Mouse (Mus musculus) WW6 (cell line): ENCODE data around the gene Nle1.

Experiments used
- DNase-seq: peaks from one replicate; pipeline ENCODE4 v3.0.0-alpha.2; 2013; ENCODE audit warnings: low read depth, low spot score

Gene Nle1

GRCm38 (mm10) chr11:82914711-82915352 lies 6.6 kb upstream of the Nle1 start:
- peak; percentile 59 for DNase-seq

GRCm38 (mm10) chr11:82910679-82911389 lies 2.6 kb upstream of the Nle1 start:
- no peak for DNase-seq

DNA sequence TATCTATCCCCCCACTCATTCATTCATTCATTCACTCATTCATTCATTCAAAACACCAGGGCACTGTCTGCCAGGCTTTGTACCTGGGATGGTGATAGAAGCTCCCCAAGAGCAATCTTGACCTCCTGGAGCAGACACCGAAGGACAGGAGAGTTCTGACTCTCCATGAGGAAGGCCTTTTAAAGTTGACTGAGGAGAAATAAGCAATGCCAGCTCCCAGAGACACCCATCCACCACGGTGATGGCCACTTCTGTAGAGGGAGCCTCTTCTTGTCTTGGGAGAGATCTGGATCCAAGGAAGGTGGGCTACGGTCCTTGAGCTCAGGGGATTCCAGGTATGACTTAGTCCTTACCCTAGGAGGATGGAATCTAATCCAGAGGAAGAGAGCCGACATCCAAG lies 2.0 kb upstream of the Nle1 start, which contains the start of gene Unc45b:
TSS of gene Unc45b (plus strand) at position 301 of the 400 bp plus-strand sequence.
- DNase-seq: no peak

DNA sequence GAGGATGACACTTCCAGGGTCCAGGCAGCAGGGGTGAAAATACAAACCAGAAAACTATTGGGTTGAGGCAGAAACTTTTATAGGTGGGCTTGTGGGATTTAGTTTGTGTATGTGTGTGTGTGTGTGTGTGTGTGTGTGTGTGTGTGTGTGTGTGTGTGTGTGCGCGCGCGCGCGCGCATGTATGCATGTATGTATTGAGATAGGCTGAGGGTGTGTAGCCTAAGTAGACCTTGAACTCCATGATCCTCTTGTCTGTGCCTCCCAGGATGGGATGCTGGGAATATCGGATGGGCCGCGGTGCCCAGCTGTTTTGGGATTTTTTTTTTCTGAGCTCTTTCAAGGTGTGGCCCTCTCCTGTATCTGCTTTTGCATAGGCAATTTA lies 388 bp upstream of the Nle1 start:
- DNase-seq: no peak

DNA sequence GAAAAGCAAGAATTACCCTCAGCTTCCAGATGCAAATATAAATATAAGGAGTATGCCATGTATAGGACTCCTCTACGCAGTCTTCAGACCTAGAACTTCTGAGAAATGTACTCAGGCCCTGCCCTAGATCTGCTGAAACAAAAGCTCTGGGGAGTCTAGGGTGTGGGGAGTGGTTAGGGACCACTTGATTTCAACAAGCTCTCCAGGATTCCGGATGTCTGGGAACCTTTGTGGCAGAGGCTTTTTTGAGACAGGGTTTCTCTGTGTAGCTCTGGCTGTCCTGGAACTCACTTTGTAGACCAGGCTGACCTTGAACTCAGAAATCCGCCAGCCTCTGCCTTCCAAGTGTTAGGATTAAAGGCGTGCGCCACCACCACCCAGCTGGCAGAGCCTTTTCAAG lies 2.4 kb downstream of the Nle1 start:
- DNase-seq: no peak

GRCm38 (mm10) chr11:82904952-82905351 lies 3.3 kb downstream of the Nle1 start:
- DNase-seq: no peak

GRCm38 (mm10) chr11:82901606-82902310 lies 6.5 kb downstream of the Nle1 start:
- no peak for DNase-seq

- DNase-seq: no peak
These were observed 8.5 kb downstream of the Nle1 start for GRCm38 (mm10) chr11:82899720-82900119.

DNA sequence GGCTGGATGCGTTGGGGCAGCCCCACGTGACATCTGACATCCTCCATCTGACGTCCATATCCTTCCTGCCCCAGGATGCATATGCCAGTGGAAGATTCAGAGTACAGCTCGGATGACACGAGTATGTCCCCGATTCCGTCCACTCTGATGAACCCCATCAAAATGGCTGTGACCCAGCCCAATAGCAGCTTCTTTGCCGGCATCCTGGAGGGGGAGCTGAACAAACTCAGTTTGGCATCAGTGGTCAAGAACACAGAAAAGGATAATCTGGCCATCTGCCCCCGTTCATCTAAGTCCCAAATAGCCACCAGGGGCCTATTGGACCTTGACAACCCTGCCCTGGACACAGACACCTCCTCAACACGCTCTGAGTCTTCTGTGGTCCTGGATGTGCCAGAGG lies 10.7 kb downstream of the Nle1 start:
- no peak for DNase-seq

GRCm38 (mm10) chr11:82891936-82892335 lies 16.3 kb downstream of the Nle1 start, which contains the start of gene Fndc8:
TSS of gene Fndc8 (plus strand) at chr11:82892124.
- DNase-seq: no peak

DNA sequence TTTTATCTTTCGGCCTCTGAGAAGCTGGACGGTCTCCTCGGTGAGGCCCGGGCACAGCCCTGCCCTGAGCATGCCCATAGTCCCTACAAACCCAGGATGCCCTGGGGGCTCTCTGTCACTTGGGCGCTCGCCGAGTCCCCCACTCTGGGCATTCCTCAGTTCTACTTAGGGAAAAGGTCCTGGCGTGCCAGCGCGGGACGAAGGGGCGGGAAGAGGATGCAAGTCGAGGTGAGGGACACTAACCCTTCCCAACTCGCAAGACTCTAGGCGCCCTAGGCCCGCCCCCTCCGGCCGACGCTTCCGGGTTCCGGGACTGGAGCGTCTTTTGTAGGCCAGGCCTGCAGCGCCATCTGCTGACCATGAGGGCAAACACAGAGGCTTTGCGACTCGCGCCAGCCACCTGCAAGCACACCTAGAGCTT lies 17.9 kb downstream of the Nle1 start, which contains the start of gene Rad51d:
TSS of gene Rad51d (minus strand) at position 273 of the 421 bp plus-strand sequence.
- peak; percentile 91 for DNase-seq

DNA sequence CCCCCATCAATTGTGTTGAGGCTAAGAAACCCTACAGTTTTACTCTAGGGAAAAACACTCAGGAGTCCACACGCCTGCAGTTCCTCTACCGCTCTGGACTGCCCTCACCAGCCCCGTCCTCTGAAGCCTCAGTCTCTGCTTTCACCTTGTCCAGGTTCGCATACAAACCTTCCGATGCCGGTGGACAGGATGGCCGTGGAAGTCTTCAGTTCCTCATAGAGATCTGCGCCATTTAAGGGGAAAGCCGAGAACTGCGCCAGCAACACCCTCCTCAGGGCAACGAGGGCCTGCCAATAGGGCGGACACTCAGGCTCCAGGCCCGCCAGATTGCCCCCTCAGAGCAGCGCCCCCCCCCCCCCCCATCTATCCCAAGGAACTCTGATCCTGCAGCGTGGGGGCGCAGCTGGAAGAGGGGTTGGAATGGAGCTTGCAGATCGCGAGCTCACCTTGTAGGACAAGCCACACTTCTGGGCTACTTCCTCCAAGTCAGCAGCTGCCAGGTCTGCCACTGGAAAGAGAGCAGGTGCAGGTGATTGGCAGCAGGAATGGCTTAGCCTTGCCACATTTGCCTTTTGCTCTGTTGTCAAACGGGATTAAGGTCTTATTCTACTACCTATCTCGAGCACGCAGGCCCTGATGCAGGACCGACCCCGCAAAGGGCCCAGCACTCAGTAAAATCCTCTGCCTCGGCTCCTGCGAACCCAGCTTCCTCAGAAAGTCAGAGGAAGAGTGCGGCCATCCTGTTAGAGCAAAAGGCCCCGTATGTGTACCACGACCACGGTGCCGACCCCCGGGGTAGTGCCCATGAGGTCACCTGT lies 18.5 kb downstream of the Nle1 start:
- DNase-seq: no peak

GRCm38 (mm10) chr11:82888491-82888946 lies 19.7 kb downstream of the Nle1 start:
- DNase-seq: no peak

DNA sequence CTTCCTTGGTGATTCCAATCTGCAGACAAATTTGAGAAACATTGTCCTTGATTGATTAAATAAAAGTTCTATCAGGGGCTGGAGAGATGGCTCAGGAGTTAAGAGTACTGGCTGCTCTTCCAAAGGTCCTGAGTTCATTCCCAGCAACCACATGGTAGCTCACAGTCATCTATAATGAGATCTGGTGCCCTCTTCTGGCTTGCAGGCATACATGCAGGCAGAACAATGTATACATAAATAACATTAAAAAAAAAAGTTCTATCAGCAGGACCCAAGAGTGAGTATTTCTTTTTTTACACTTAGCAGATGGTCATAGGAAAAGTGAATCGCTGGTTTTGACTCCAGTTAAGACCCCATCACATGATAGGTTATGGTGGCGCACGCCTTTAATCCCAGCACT lies 21.7 kb downstream of the Nle1 start:
- DNase-seq: no peak

- DNase-seq: no peak
These were observed 25.0 kb downstream of the Nle1 start for GRCm38 (mm10) chr11:82883180-82883579.

- no peak for DNase-seq
These were observed 30.4 kb downstream of the Nle1 start for GRCm38 (mm10) chr11:82877726-82878344.

DNA sequence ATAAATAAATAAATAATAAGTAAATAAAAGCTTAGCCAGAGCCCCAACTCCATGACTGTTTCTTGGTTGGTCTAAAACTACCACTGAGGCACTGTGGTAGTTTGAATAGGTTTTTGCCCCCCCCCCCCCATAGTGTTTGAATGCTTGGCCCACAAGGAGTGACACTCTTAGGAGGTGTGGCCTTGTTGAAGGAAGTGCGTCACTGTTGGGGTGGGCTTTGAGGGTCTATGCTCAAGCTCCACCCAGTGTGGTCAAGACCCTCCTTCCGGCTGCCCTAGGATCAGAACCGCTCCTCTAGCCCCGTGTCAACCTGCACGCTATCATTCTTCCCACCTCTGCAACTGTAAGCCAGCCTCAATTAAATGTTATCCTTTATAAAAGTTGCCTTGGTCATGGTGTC lies 32.6 kb downstream of the Nle1 start:
- DNase-seq: no peak

DNA sequence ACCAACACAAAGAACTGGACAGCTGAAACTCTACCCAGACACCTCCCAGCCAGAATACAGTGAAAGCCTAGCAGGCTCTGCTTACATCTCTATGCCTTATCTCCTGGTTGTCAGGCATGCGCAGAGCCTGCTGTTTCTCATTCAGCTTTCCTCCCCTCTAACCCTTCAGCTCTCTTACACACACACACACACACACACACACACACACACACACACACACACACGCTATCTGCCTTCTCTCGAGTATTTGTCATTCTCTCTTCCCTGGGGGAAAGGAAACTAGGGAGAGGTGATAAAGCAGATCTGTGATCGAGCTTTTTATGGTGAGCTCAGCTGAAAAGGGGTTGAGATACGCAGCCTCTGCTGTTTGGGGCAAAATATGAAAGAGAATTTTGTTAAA lies 33.3 kb downstream of the Nle1 start:
- no peak for DNase-seq

- DNase-seq: peak; percentile 91
These were observed 37.2 kb downstream of the Nle1 start, which contains the start of gene Rffl for GRCm38 (mm10) chr11:82871031-82871446. TSS of gene Rffl (minus strand) at chr11:82871210.

- DNase-seq: peak; percentile 74
These were observed 37.8 kb downstream of the Nle1 start for GRCm38 (mm10) chr11:82870173-82871030.
